Mouse (Mus musculus) ES-CJ7 (cell line): ENCODE results near the gene Fzd4.

ENCODE experiments used
- DNase-seq: peaks from one replicate; pipeline ENCODE4 v3.0.0; 2011; ENCODE audit warnings: low read depth, low spot score

Gene Fzd4

GRCm38 (mm10) chr7:89401136-89401858 lies 2.9 kb upstream of the Fzd4 start:
- no peak for DNase-seq

DNA sequence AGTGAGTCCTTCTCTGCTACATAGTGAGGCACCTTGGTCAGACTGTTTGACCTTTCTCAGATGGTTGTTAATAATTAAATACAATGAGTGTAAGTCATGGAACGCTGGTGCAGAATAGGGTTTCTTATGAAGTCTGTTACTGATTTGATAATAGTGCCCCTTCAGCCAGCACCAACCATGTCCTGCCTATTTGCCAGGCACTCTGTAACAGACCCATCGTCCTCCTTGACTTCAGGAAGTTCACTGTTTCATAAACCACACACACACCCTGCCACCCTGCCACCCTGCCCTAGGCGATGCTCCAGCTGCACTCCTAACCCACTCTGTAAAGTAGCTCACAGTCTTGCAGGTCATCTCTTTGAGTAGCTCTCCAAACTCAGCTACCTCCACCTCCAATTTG lies 2.2 kb upstream of the Fzd4 start:
- DNase-seq, result no peak

GRCm38 (mm10) chr7:89403053-89403972 lies 842 bp upstream of the Fzd4 start:
- DNase-seq, result peak; percentile 58

DNA sequence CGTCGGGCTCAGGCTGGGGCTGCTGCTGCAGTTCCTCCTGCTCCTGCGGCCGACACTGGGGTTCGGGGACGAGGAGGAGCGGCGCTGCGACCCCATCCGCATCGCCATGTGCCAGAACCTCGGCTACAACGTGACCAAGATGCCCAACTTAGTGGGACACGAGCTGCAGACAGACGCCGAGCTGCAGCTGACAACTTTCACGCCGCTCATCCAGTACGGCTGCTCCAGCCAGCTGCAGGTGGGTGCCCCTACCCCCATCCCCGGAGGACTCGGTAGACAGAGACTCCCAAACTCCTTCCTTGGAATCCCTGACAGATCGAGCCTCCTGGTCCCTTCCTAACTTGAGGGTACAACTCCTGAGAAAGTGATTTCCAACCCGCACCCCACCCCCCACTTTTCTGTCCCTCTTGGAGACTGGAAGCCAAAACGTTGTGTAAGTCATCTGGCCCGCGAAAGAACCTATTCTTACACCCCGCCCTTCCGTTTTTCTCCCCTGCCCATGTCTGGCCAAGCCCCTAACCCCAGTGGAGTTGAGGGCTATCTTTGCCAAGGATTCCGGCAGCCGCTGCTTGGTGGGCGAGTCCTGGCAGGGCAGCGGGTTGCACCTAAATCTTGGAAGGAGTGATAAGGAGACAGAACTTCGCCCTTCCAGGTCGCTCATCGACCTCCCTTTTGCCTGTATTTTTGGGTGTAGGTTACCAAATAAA lies 732 bp downstream of the Fzd4 start:
- peak; percentile 22 for DNase-seq

- no peak for DNase-seq
Measured at GRCm38 (mm10) chr7:89406011-89406410, 1.9 kb downstream of the Fzd4 start.

GRCm38 (mm10) chr7:89407006-89407940 lies 3.1 kb downstream of the Fzd4 start:
- no peak for DNase-seq

- no peak for DNase-seq
Measured at GRCm38 (mm10) chr7:89410294-89410693, 6.1 kb downstream of the Fzd4 start.

- no peak for DNase-seq
Measured at GRCm38 (mm10) chr7:89411346-89411745, 7.2 kb downstream of the Fzd4 start.

- DNase-seq, result no peak
Measured at GRCm38 (mm10) chr7:89412094-89412493, 7.9 kb downstream of the Fzd4 start.

DNA sequence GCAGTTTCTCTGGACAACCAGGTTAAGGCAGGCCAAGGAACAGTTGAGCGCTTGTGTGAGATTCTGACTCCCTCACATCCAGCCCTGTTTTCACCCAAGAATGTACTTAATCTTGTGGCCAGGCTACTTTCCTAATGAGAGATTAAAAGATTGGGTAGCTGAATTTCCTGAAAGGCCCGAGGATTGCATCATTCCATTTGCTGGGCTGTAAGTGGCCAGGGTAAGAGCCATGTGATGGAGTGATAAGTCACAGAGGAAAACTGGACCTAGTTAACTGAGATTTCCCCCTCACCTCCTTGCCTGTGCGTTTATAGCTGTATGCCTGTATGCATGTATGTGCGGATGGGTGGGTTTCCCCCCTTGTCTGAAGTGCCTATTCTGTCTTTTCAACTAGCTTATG lies 11.9 kb downstream of the Fzd4 start:
- DNase-seq, result no peak

GRCm38 (mm10) chr7:89417707-89418106 lies 13.6 kb downstream of the Fzd4 start:
- no peak for DNase-seq

GRCm38 (mm10) chr7:89418127-89418653 lies 14.0 kb downstream of the Fzd4 start:
- no peak for DNase-seq

GRCm38 (mm10) chr7:89418917-89419679 lies 14.9 kb downstream of the Fzd4 start:
- no peak for DNase-seq

DNA sequence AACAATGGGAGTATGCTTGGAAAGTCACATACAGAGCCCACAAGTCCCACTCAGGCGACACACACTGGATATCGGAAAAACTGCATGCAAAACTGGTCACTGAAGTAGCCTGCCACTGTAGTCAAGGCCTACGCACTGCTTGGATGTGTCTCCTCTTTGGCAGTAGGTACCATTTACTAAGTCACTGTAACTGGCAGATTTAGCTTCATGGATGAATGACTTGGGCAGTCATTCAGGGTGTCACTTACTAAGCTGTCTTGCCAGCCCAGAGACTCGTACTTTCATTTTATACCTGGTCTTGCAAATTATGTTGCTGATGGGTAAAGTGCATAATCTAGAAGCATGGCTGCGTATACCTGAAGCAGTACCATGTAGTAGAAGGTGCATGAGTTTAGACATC lies 17.1 kb downstream of the Fzd4 start:
- no peak for DNase-seq

GRCm38 (mm10) chr7:89422650-89423049 lies 18.5 kb downstream of the Fzd4 start:
- DNase-seq, result no peak

GRCm38 (mm10) chr7:89423194-89423593 lies 19.0 kb downstream of the Fzd4 start:
- no peak for DNase-seq

DNA sequence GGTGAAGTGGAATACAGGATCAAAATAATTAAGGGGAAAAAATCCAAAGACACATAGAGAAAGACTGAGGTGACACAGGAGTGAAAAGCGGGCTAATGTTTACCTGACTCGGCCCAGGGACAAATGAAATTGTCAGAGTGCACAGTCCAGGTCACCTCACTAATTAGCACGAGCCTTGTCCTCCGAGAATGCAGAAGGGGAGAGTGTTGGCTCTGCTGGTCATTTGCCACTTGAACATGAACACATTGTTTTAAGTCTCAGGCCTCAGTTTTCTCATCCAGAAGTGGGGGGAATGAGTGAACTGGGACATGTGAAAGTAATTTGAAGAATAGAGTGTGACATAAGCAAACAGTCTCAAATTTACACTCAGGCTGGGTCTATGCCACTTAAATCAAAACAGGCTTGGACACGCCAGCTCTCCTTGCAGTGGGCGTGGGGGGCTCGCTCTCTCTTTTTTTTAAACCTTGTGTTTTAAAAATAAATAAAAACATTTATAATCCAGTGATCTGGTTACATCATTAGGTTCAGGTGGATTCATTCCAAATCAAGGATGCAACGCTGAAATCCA lies 19.6 kb downstream of the Fzd4 start:
- no peak for DNase-seq

- no peak for DNase-seq
Measured at GRCm38 (mm10) chr7:89424659-89425058, 20.5 kb downstream of the Fzd4 start.

DNA sequence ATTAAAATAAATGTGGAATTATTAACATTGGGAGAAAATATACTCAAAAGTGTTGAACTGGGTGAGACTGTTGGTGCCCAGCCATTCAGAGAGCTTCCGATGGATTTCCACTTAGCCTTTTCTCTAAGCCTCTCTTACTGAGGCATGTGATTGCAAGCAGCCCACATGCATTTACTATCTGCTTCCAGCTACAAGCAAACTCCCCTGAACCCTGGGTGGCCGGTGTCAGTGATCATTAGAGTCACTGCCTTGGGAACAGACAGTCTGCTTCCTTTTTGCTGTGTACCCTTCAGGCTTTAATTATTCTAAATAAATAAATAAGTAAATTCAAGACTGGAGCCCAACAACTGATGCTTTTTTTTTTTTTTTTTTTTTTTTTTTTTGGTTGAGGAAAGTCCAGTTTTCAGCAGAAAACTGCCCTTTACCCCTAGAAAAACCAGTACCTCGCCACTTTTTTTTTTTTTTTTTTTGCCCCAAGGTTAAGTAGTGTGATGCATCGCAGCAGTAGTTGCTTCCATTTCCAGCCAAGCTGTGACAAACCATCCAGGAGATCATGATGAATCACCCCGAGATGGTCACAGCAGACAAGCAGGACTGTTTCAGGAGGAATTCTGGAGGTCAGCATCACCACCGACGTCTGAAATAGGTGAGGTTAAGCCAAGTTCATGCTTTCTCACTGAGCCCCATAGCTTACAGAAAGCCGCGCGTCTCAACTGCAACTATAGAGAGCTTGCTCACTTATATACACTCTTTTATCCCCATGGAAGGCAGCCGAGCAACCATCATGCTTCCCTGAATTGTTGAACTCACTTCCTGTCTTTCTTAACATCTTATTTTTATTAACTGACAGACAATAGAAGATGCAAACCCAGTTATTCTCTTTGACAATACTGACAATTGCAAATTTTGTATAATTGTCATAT lies 21.9 kb downstream of the Fzd4 start:
- DNase-seq, result no peak
